Mouse (Mus musculus) cerebellum, adult 9-11 months (tissue): ENCODE data around the gene Lrwd1.
"Not testable (repeated sequence)": the region's sequence is repeated elsewhere in the genome, so short reads cannot be mapped to it uniquely, and the experiment has no call there.

ENCODE experiments used
- DNase-seq: peaks from one replicate; pipeline ENCODE4 v3.0.0; 2022

Lrwd1 gene

DNA sequence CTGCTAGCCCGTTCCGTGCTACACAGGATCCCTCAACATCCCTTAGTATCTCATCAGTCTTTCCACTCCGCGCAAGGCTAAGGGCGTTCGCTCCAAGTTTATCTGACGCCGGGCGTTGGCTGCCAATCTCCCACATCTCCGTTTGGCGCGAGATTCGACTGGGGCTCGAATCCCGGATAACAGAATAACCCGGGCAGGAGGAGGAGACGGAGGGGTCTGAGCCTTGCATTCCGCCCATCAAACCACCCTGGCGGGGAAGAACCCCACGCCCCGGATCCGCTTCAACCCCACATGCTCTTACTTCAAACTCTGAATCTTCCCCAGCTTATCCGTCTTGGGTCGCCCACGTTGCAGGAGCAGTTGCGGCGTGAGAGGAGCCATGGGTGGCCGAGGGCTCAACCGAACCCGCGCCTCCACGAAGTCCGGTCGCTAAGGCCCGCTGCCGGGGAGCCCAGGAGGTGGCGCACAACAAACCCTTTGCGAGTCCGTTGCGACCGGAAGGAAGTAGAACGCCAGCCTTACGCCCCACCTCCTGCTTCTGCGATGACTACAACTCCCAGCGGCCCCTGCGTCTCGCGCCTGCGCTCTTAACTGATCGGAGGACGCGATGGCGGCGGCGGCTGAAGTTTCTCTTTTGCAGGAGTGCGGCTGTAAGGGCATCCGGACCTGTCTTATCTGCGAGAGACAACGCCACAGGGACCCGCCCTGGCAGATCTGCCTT is at the start of gene Lrwd1, which contains the start of gene Alkbh4:
Lrwd1 (minus strand) TSS at position 504 of the 721 bp plus-strand sequence.
Alkbh4 (plus strand) TSS at position 576 of the 721 bp plus-strand sequence.
- peak; percentile 96 for DNase-seq

DNA sequence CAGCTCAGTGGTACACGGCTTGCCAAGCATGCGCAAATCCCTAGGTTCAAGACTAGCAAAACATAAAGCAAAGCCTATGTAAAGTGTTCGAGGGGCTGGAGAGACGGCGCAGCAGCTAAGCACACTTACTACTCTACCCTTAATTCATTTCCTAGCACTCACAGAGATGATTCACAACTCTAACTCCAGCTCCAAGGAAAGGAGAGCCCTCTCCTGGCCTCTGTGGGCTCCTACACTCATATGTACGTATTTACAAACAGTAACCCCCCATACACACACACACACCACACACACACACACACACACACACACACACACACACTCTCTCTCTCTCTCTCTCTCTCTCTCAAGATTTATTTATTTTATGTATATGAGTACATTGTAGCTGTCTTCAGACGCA is 47.9 kb upstream of the Lrwd1 start:
- DNase-seq = no peak

- no peak for DNase-seq
Measured at GRCm38 (mm10) chr5:136182830-136183229, 47.0 kb upstream of the Lrwd1 start.

- no peak for DNase-seq
Measured at GRCm38 (mm10) chr5:136182049-136182448, 46.2 kb upstream of the Lrwd1 start.

DNA sequence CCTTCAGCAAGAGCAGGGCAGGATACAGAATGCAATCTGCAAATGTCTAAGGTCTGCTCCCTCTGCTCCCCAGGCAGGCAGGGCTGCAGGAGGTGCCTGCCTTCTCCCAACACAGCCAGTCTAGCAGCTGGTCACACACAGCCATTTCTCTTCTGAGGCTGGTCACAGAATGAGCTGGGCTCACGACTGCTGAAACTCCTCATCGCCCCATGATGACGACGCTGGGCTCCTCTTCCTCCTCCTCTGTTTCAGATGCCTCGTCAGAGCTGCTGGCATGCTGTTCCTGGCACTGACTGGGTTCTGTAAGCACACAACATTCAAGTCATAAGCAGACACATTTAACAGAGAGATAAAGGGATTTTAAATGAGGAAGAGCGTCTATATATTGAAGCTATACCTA is 45.3 kb upstream of the Lrwd1 start:
- no peak for DNase-seq

DNA sequence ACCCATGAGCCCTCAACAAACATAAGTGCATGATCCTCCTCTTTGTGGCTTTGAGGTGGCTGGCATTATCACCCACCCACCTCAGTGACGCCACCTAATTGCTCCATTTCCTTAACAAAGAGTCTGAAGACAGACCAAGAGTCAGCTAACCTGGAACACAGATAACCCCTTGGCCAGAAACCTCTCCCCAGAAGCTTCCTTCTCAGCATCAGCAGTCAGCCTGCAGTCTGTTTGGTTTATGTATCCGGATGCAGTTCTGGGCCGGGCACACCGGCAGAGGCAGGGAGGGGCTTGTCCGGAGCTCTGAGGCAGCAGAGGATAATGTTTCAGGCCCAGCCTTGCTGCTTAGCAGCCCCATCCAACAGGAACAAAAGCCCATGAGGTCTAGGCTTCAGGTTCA is 43.7 kb upstream of the Lrwd1 start:
- DNase-seq = no peak

GRCm38 (mm10) chr5:136173606-136174463 is 38.0 kb upstream of the Lrwd1 start:
- DNase-seq = peak; percentile 64

DNA sequence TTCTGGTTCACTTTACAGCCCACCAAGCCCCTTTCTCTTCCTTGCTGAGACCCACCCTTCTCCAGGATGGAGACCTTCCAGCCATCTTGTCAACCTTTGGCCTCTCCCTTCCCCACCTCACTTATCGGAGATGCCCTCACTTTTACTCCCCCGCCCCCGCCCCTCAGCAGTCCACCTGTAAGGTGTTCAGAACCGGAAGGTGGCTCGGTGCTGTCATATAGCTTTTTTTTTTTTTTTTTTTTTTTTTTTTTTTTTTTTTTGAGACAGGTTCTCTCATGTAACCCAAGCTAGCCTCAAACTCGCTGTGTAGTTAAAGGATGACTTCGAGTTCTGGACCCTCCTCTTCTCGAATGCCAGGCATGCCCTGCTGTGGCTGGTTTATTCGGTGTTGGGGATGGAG is 37.1 kb upstream of the Lrwd1 start:
- no peak for DNase-seq

DNA sequence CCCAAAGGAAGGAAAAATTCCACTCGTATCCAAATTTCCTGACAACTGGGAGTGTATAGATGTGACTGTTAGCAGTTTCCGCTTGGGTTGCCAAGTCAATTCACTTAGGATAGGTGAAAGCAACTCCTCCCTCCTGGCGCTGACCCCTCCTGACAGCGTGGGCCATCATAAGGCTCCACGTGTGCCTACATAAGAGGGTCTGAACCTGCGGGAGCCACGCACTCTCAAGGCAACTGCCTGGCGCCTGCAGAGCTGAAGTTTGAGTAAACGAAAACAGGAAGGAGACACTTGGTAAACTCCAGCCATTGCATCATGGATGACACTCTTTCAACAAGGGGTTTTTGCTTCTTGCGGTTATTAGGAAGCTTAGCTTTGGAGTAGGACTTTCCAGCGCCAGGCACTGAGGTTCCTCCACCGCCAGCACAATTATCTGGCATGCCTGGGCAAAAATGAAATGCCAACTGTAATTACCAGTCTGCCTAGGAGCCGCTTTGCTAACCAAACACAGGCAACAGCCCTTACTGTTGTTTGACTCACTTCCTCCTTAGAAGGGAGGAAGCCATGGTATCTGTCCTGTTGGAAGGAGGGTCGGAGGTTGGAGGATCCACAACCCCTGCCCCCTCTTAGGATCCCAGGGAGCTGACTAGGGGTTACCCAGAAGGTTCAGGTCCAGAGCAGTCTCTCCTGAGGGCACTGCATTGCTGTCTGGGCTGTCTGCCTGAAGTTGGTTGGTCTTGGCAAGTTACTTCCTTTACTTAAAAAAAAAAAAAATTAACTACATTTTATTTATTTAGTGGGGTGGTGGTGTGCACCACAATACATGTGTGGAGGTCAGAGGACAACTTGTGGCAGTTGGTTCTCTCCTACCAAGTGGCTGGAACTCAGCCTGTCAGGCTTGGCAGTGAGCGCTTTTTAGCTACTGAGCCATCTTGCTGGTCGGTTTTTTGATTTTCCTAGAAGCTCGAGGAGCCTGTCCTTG is 35.8 kb upstream of the Lrwd1 start:
- DNase-seq = no peak

- peak; percentile 87 for DNase-seq
Measured at GRCm38 (mm10) chr5:136170512-136171362, 34.9 kb upstream of the Lrwd1 start, which contains the start of gene Orai2. Gene Orai2, minus strand, starts transcription at chr5:136170713.

DNA sequence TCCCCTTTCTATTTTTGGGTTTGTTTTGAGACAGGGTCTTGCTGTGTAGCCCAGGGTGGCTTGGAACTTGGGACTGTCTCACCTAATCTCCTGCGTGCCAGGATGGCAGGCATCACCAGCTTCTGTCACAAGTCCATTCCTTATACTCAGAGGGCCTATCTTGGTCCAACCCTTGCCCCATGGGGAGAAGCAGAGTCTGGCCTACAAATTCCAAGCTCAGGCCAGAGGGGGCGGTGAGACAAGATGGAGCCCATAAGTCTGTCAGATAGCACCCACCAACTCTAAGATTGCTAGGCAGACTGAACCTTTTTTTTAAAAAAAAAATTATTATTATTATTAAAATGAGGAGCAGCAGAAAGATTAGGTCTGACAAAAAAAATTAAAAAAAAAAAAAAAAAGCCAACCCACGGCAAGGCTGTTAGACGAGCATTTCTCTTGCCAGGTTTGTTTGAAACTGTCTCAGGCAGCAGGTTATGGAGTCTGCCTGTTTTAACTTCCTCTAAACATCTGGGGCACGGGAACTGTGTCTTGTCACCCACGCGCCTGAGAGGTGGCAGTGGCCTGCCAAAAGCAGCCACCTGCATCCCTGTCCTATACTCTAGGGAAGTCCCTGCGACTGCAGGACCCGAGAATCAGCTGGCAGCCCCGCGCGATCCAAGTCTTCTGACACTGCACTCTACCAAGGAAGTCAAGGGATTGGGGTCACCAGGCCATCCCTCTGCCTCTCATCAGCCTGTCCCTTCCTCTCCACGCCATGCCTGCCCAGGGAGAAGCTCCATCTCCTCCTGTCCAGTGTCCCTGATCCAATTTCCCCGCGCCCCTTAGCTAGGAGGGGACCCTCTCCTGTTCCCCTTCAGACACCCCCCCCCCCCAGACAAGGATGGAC is 34.0 kb upstream of the Lrwd1 start:
- peak; percentile 64 for DNase-seq

DNA sequence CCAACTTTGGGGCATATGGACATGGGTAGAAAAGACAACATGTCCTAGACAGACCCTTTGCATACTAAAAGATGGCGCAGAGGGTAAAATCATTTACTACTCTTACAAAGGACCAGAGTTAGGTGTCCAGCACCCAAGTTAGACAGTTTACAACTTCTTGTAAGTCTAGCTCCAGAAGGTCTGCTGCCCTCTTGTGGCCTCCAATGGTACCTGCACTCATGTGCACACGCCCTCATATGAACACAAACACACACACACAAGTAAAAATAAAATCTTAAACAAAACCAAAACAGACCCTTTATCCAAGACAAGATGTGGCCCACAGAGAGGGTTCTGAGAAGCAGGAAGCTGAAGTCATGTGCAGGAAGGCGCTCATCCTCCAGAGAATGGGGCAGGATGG is 32.2 kb upstream of the Lrwd1 start:
- no peak for DNase-seq

GRCm38 (mm10) chr5:136167296-136167695 is 31.4 kb upstream of the Lrwd1 start:
- no peak for DNase-seq

- peak; percentile 57 for DNase-seq
Measured at GRCm38 (mm10) chr5:136165246-136165645, 29.4 kb upstream of the Lrwd1 start.

- peak; percentile 78 for DNase-seq
Measured at GRCm38 (mm10) chr5:136163807-136164474, 28.1 kb upstream of the Lrwd1 start.

DNA sequence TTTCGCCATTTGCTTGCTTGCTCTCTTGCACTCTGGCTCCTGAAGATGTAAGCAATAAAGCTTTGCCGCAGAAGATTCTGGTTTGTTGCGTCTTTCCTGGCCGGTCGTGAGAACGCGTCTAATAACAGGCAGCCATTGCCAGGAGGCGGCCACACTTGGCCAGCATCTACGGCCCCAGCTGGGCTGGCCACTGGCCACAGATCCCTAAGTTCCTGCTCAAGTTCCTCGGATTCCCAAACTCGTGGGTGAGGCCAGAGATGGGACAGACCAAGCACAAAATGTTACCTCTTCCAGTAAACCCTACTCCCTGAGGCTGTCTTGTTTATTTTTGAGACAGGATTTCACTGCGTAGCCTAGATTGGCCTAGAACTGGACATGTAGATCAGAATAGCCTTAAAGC is 24.2 kb upstream of the Lrwd1 start:
- not testable (repeated sequence) for DNase-seq

DNA sequence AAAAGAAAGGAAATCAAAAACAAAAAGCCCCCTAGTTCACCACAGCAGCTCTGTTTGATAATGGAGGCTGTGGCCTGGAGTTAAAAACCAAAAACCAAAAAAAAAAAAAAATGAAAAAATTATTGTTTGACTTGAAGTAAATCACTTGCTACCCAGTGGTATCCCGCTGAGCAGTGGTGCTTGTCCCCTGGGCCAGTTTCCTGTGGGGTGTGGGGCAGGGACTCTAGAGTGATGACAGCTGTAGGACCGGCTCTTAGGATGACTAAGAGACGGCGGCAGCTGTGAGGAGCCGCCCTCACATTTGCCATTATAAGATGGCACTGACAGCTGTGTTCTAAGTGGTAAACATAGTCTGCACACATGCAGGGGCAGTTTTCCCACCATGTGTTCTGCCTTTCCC is 19.5 kb upstream of the Lrwd1 start:
- no peak for DNase-seq

- no peak for DNase-seq
Measured at GRCm38 (mm10) chr5:136152365-136152764, 16.5 kb upstream of the Lrwd1 start.

GRCm38 (mm10) chr5:136149134-136149576 is 13.3 kb upstream of the Lrwd1 start:
- not testable (repeated sequence) for DNase-seq

GRCm38 (mm10) chr5:136147704-136148103 is 11.8 kb upstream of the Lrwd1 start:
- DNase-seq = no peak
